Mouse (Mus musculus) hindbrain, embryonic 11.5 days (tissue): ENCODE data around the gene Impad1. TPM values are rescaled to one million over a fixed set of nuclear protein-coding genes. Genes with fewer than 3 reads are reported as not detected.

Source experiments
- ATAC-seq: fragments of 200-750 bp; cut with Nextera tagmentation; 2 replicates; pipeline ENCODE4 v1.8.0; 2017; ENCODE audit warnings: mild to moderate bottlenecking, moderate TSS enrichment, moderate library complexity; ENCODE audit not compliant: low FRiP score
- DNase-seq: peaks from one replicate; pipeline ENCODE4 v3.0.0-alpha.2; 2015; ENCODE audit warnings: low spot score
- H3K27ac ChIP-seq: fragments of 300-500 bp; sonication (generic); 2 replicates; pipeline ENCODE4 v1.5.1; 2014; ENCODE audit warnings: mild to moderate bottlenecking, low read depth, low read length
- H3K27me3 ChIP-seq: fragments of 300-500 bp; sonication (generic); 2 replicates; pipeline ENCODE4 v1.6.1; 2014; ENCODE audit warnings: mild to moderate bottlenecking, low read length, moderate library complexity, mixed read lengths; ENCODE audit not compliant: control insufficient read depth, insufficient read depth
- H3K36me3 ChIP-seq: fragments of 300-500 bp; sonication (generic); 2 replicates; pipeline ENCODE4 v1.6.1; 2014; ENCODE audit warnings: mild to moderate bottlenecking, low read length, moderate library complexity, mixed read lengths; ENCODE audit not compliant: control insufficient read depth, insufficient read depth
- H3K4me1 ChIP-seq: fragments of 300-500 bp; sonication (generic); replicated peaks from 2 replicates; pipeline ENCODE4 v1.6.1; 2014; ENCODE audit warnings: low read length, mixed read lengths; ENCODE audit not compliant: control insufficient read depth, insufficient read depth
- H3K4me2 ChIP-seq: fragments of 300-500 bp; sonication (generic); replicated peaks from 2 replicates; pipeline ENCODE4 v1.6.1; 2014; ENCODE audit warnings: mild to moderate bottlenecking, low read depth, low read length
- H3K4me3 ChIP-seq: fragments of 300-500 bp; sonication (generic); 2 replicates; pipeline ENCODE4 v1.5.1; 2014; ENCODE audit warnings: low read depth, low read length
- H3K9ac ChIP-seq: fragments of 300-500 bp; sonication (generic); 2 replicates; pipeline ENCODE4 v1.6.1; 2014; ENCODE audit warnings: low read depth, low read length
- H3K9me3 ChIP-seq: fragments of 300-500 bp; sonication (generic); 2 replicates; pipeline ENCODE4 v1.6.1; 2016; ENCODE audit warnings: low read length; ENCODE audit not compliant: control insufficient read depth
- WGBS: fragments of 180-500 bp; shearing (Covaris S2); extraction: QIAGEN DNeasy Blood & Tissue Kit; methylation state at CpG from one replicate; pipeline ENCODE4 v1.1.7; 2014; 5-methylcytosine and 5-hydroxymethylcytosine counted together
- polyA plus RNA-seq: library from polyadenylated mRNA; unstranded; fragments of >200 nt; fragmentation: Nextera tagmentation; extraction: Ambion mirVana; gene quantifications from 2 replicates; pipeline ENCODE4 v1.2.1, GENCODE M21; 2014

Gene Impad1
- polyA plus RNA-seq = 44.1 and 48.2 TPM in 2 replicates

GRCm38 (mm10) chr4:4792992-4793834 lies at the start of gene Impad1:
Gene Impad1 (minus strand): TSS chr4:4793355.
- 1% methylated on average over 40 of the region's 48 CpGs for WGBS
- Histone ChIP-seq H3K4me3 (peak within 1 kb of the TSS; percentile 94), H3K27me3 (no peaks in the 10 kb centered on the region), H3K4me2 (peak within 1 kb of the TSS; percentile 59), H3K36me3 (no peaks in the 10 kb centered on the region), H3K27ac (peak within 1 kb of the TSS; percentile 80), H3K9me3 (no peaks in the 10 kb centered on the region), H3K9ac (peak within 1 kb of the TSS; percentile 88), H3K4me1 (no peaks in the 10 kb centered on the region; the same call in 1 of the 2 replicates)
- ATAC-seq = peak; percentile 97
- DNase-seq = peak; percentile 92

DNA sequence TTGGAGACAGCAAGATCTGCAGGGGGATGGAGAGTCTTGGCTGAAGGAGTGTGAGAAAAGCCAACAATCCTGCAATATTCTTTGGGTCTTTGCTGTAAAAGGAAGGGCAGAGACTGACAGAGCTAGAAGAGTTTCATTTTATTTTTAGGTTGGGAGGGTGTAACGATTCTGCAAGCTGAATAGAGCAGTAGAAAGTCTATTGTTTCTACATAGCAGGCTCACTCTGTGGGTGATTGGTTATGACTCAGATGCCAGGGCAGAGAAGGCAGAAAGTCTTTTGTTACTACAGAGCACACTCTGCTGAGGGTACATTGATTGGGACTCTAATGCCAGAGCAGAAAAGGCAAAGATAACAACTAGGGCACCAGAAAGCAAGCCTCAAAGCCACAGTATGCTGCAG lies 47.0 kb upstream of the Impad1 start:
- no peak overlapping the region for H3K4me2 ChIP-seq
- ATAC-seq = no peak
- no peaks in the 10 kb centered on the region for H3K4me1 ChIP-seq
- no peaks in the 10 kb centered on the region for H3K9me3 ChIP-seq
- 47% methylated on average over 1 of the region's 1 CpGs for WGBS
- DNase-seq = no peak
- H3K27ac ChIP-seq = no peak overlapping the region
- no peaks in the 10 kb centered on the region for H3K27me3 ChIP-seq
- no peak overlapping the region for H3K4me3 ChIP-seq
- H3K36me3 ChIP-seq = no peaks in the 10 kb centered on the region
- H3K9ac ChIP-seq = no peak overlapping the region

DNA sequence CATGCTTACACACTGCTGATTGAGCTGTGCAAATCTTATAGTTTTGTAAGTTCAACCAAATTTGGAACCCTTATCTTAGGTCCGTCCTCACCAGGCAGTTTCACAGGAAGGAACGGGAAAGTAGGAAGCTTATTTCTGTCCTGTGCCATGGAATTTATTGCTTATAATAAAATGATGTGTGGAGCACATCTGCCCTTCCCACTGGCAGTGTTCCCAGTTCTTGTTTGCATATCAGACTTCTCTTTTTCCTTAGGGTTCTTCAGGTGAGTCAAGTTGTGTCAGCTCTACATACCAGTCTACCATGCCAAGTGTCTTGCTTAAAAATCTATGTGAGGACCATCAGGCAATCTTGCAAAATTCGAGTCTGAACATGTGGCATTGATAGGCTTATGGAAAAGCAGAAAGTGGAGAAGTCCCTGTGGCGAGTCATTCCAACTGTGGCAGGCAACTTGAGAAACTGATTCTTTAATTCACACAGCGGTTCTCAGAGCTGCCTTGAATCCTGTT lies 40.7 kb upstream of the Impad1 start:
- H3K4me2 ChIP-seq = no peak overlapping the region
- no peaks in the 10 kb centered on the region for H3K27me3 ChIP-seq
- no peak overlapping the region for H3K9ac ChIP-seq
- no peaks in the 10 kb centered on the region for H3K9me3 ChIP-seq
- ATAC-seq (no peak), DNase-seq (no peak)
- H3K4me3 ChIP-seq = no peak overlapping the region
- no peaks in the 10 kb centered on the region for H3K4me1 ChIP-seq
- 78% methylated on average over 5 of the region's 5 CpGs for WGBS
- H3K36me3 ChIP-seq = no peaks in the 10 kb centered on the region
- H3K27ac ChIP-seq = no peak overlapping the region

DNA sequence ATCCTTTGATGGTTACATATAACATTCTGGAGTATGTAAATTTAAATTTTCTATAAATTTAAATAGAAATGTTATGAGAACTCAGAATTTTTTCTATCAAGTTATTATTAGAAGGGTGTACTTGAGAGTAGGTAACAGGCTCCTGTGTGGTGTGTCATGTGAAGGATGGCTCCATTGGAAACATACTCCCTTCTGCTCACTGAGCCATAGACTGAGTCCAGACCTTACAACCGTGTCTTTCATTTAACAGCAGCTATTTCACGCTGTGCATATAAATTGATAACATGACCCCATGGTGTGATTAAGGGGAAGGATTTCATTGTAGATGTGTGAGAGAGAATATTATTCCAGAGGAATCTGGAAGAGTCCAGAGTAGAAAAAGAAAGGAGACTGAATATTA lies 35.0 kb upstream of the Impad1 start:
- Histone ChIP-seq H3K36me3 (no peaks in the 10 kb centered on the region), H3K9me3 (no peaks in the 10 kb centered on the region), H3K4me2 (no peak overlapping the region), H3K4me1 (no peaks in the 10 kb centered on the region), H3K4me3 (no peak overlapping the region), H3K27ac (no peak overlapping the region), H3K27me3 (no peaks in the 10 kb centered on the region), H3K9ac (no peak overlapping the region)
- ATAC-seq = no peak
- 75% methylated on average over 2 of the region's 2 CpGs for WGBS
- no peak for DNase-seq

GRCm38 (mm10) chr4:4822119-4822518 lies 29.0 kb upstream of the Impad1 start:
- Histone ChIP-seq H3K9me3 (no peaks in the 10 kb centered on the region), H3K4me1 (no peaks in the 10 kb centered on the region), H3K9ac (no peak overlapping the region), H3K4me3 (no peak overlapping the region), H3K27ac (no peak overlapping the region), H3K4me2 (no peak overlapping the region), H3K36me3 (no peaks in the 10 kb centered on the region), H3K27me3 (no peaks in the 10 kb centered on the region)
- WGBS = 82% methylated on average over 1 of the region's 1 CpGs
- DNase-seq (no peak), ATAC-seq (no peak)

DNA sequence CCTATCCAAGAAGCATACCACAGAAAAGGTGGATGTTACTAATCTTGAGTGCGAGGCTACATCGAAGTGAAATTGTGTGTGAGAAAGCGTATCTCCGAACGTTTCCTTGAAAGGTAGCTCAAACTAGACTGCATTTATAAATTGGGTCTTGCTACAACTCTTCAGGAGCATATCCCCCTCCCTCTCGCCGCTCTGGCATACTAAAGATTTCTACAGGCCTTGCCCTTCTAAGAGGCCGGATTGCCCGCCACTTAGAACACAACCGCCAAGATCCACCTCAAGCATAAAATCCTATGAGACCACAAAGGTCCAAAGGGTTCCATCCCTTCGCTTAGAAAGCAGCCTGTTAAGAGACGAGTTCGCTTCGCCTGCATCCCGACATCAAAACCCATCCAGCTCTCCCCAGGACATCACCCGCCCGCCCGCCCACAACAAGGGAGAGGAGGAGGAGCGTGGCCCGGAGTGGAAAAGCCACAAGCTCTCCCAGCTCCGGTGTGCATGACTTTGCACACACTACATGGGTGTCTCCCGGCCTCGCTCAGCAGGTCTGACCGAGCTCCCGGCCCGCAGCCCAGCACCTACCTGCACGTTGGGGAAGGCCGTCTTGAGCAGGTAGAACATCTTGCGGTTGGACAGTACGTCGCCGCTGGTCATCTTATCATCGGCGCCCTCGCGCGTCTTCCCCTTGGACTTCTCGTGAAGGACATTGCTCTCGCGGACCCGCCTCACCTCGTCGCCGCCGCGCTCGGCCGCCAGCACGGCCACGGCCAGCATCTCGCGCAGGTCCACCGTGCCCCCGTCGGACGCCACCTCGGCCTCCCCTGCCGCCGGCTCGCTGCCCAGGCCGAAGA lies 789 bp downstream of the Impad1 start:
- ATAC-seq = peak; percentile 84
- Histone ChIP-seq H3K4me2 (peak overlapping the region; percentile 59), H3K4me3 (peak overlapping the region; percentile 94), H3K9me3 (no peaks in the 10 kb centered on the region), H3K36me3 (no peaks in the 10 kb centered on the region), H3K4me1 (no peaks in the 10 kb centered on the region; the same call in 1 of the 2 replicates), H3K9ac (peak overlapping the region; percentile 88), H3K27me3 (no peaks in the 10 kb centered on the region), H3K27ac (peak overlapping the region; percentile 80)
- whole genome bisulfite sequencing = 1% methylated on average over 61 of the region's 61 CpGs
- peak; percentile 72 for DNase-seq

- no peak for DNase-seq
- WGBS = 93% methylated on average over 1 of the region's 1 CpGs
- Histone ChIP-seq H3K27ac (no peak overlapping the region), H3K4me3 (peak overlapping the region; percentile 94; the same call in 1 of the 2 replicates), H3K27me3 (no peaks in the 10 kb centered on the region), H3K9ac (0 out of 2 replicates have a peak overlapping the region, but pooled peaks have one; percentile 11), H3K4me1 (no peaks in the 10 kb centered on the region; the same call in 1 of the 2 replicates), H3K36me3 (no peaks in the 10 kb centered on the region), H3K9me3 (no peaks in the 10 kb centered on the region), H3K4me2 (peak overlapping the region; percentile 59)
- no peak for ATAC-seq
These were observed 2.0 kb downstream of the Impad1 start for GRCm38 (mm10) chr4:4791180-4791579.

DNA sequence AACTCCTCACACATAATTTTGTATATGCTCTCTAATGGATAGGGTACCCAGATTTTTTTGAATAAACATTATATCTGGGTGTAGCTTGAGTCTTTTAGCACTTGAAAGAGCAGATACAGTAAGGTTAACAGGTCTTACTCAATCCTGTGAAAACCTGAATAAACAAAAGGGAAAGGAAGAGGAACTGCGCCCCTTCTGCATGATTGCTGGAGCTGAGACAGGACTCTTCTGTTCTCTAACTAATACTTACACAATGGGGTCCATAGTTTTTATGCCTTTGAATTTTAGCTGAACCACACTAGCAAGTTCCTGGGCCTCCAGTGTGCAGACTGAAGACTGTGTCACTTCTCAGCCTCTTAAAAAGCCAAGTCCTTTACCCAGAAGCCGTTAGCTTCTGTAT lies 8.0 kb downstream of the Impad1 start:
- Histone ChIP-seq H3K4me3 (no peak overlapping the region), H3K36me3 (no peaks in the 10 kb centered on the region), H3K4me2 (no peak overlapping the region), H3K9me3 (no peaks in the 10 kb centered on the region), H3K9ac (no peak overlapping the region), H3K27me3 (no peaks in the 10 kb centered on the region), H3K4me1 (no peaks in the 10 kb centered on the region), H3K27ac (no peak overlapping the region)
- 91% methylated on average over 2 of the region's 2 CpGs for WGBS
- DNase-seq = no peak
- ATAC-seq = no peak
